Mouse (Mus musculus): ENCODE results near the gene Ablim2. TPM values are rescaled to one million over a fixed set of nuclear protein-coding genes. Genes with fewer than 3 reads are reported as not detected.

The Ablim2 gene
- polyA plus RNA-seq, 2 experiments: 1.8 to 3.8 TPM

GRCm38 (mm10) chr5:35768525-35768924 is 10.8 kb downstream of the Ablim2 start:
- Histone ChIP-seq H3K27ac (replicated peaks; ENCODE audit: low read depth, low read length) (no peak overlapping the region), H3K4me2 (replicated peaks; ENCODE audit: low read depth, low read length, severe bottlenecking) (no peak overlapping the region), H3K27me3 (ENCODE audit: control insufficient read depth, insufficient read depth, low read length) (no peaks in the 10 kb centered on the region), H3K4me3 (replicated peaks; ENCODE audit: low read length) (no peak overlapping the region), H3K9me3 (ENCODE audit: control insufficient read depth, low read length) (no peaks in the 10 kb centered on the region), H3K9ac (ENCODE audit: low read depth, low read length, severe bottlenecking) (no peak overlapping the region), H3K4me1 (ENCODE audit: control insufficient read depth, insufficient read depth, low read length) (peaks cover 6% of the 10 kb centered on the region), H3K36me3 (ENCODE audit: control insufficient read depth, insufficient read depth, low read length) (no peaks in the 10 kb centered on the region)
- ATAC-seq (ENCODE audit: low FRiP score, low read depth) (no peak), DNase-seq (ENCODE audit: low spot score) (no peak)
- TF ChIP-seq POLR2A (IDR thresholded peaks at IDR 0.05; ENCODE audit: borderline replicate concordance, extremely low read depth, insufficient read depth, insufficient read length): no peak
- WGBS: 56% methylated on average over 3 of the region's 3 CpGs

GRCm38 (mm10) chr5:35768997-35769396 is 11.3 kb downstream of the Ablim2 start:
- H3K4me3 ChIP-seq (replicated peaks; ENCODE audit: low read length): no peak overlapping the region
- H3K27me3 ChIP-seq (ENCODE audit: control insufficient read depth, insufficient read depth, low read length): no peaks in the 10 kb centered on the region
- H3K36me3 ChIP-seq (ENCODE audit: control insufficient read depth, insufficient read depth, low read length): no peaks in the 10 kb centered on the region
- TF ChIP-seq POLR2A (IDR thresholded peaks at IDR 0.05; ENCODE audit: borderline replicate concordance, extremely low read depth, insufficient read depth, insufficient read length): no peak
- ATAC-seq (ENCODE audit: low FRiP score, low read depth) (no peak), DNase-seq (ENCODE audit: low spot score) (no peak)
- no peak overlapping the region for H3K4me2 ChIP-seq (replicated peaks; ENCODE audit: low read depth, low read length, severe bottlenecking)
- H3K27ac ChIP-seq (replicated peaks; ENCODE audit: low read depth, low read length): no peak overlapping the region
- peaks cover 11% of the 10 kb centered on the region for H3K4me1 ChIP-seq (ENCODE audit: control insufficient read depth, insufficient read depth, low read length)
- WGBS: 80% methylated on average over 7 of the region's 7 CpGs
- no peaks in the 10 kb centered on the region for H3K9me3 ChIP-seq (ENCODE audit: control insufficient read depth, low read length)
- no peak overlapping the region for H3K9ac ChIP-seq (ENCODE audit: low read depth, low read length, severe bottlenecking)

GRCm38 (mm10) chr5:35770246-35770645 is 12.6 kb downstream of the Ablim2 start:
- no peaks in the 10 kb centered on the region for H3K36me3 ChIP-seq (ENCODE audit: control insufficient read depth, insufficient read depth, low read length)
- peaks cover 18% of the 10 kb centered on the region for H3K4me1 ChIP-seq (ENCODE audit: control insufficient read depth, insufficient read depth, low read length)
- H3K4me2 ChIP-seq (replicated peaks; ENCODE audit: low read depth, low read length, severe bottlenecking): no peak overlapping the region
- no peak for TF ChIP-seq POLR2A (IDR thresholded peaks at IDR 0.05; ENCODE audit: borderline replicate concordance, extremely low read depth, insufficient read depth, insufficient read length)
- H3K27ac ChIP-seq (replicated peaks; ENCODE audit: low read depth, low read length): no peak overlapping the region
- no peak overlapping the region for H3K9ac ChIP-seq (ENCODE audit: low read depth, low read length, severe bottlenecking)
- H3K9me3 ChIP-seq (ENCODE audit: control insufficient read depth, low read length): no peaks in the 10 kb centered on the region
- 92% methylated on average over 2 of the region's 2 CpGs for WGBS
- DNase-seq (ENCODE audit: low spot score) (no peak), ATAC-seq (ENCODE audit: low FRiP score, low read depth) (no peak)
- no peaks in the 10 kb centered on the region for H3K27me3 ChIP-seq (ENCODE audit: control insufficient read depth, insufficient read depth, low read length)
- H3K4me3 ChIP-seq (replicated peaks; ENCODE audit: low read length): no peak overlapping the region

GRCm38 (mm10) chr5:35770891-35771663 is 13.4 kb downstream of the Ablim2 start:
- H3K27ac ChIP-seq (replicated peaks; ENCODE audit: low read depth, low read length): no peak overlapping the region
- TF ChIP-seq POLR2A (IDR thresholded peaks at IDR 0.05; ENCODE audit: borderline replicate concordance, extremely low read depth, insufficient read depth, insufficient read length): no peak
- 47% methylated on average over 14 of the region's 14 CpGs for WGBS
- H3K4me2 ChIP-seq (replicated peaks; ENCODE audit: low read depth, low read length, severe bottlenecking): no peak overlapping the region
- H3K4me3 ChIP-seq (replicated peaks; ENCODE audit: low read length): no peak overlapping the region
- DNase-seq (ENCODE audit: low spot score) (no peak), ATAC-seq (ENCODE audit: low FRiP score, low read depth) (no peak)
- H3K4me1 ChIP-seq (ENCODE audit: control insufficient read depth, insufficient read depth, low read length): peaks cover 18% of the 10 kb centered on the region
- H3K36me3 ChIP-seq (ENCODE audit: control insufficient read depth, insufficient read depth, low read length): no peaks in the 10 kb centered on the region
- H3K9me3 ChIP-seq (ENCODE audit: control insufficient read depth, low read length): no peaks in the 10 kb centered on the region
- H3K9ac ChIP-seq (ENCODE audit: low read depth, low read length, severe bottlenecking): no peak overlapping the region
- H3K27me3 ChIP-seq (ENCODE audit: control insufficient read depth, insufficient read depth, low read length): no peaks in the 10 kb centered on the region

- H3K36me3 ChIP-seq (ENCODE audit: control insufficient read depth, insufficient read depth, low read length): no peaks in the 10 kb centered on the region
- TF ChIP-seq POLR2A (IDR thresholded peaks at IDR 0.05; ENCODE audit: borderline replicate concordance, extremely low read depth, insufficient read depth, insufficient read length): no peak
- no peak overlapping the region for H3K9ac ChIP-seq (ENCODE audit: low read depth, low read length, severe bottlenecking)
- no peak for DNase-seq (ENCODE audit: low spot score)
- no peak overlapping the region for H3K27ac ChIP-seq (replicated peaks; ENCODE audit: low read depth, low read length)
- H3K27me3 ChIP-seq (ENCODE audit: control insufficient read depth, insufficient read depth, low read length): no peaks in the 10 kb centered on the region
- no peak overlapping the region for H3K4me2 ChIP-seq (replicated peaks; ENCODE audit: low read depth, low read length, severe bottlenecking)
- WGBS: 30% methylated on average over 13 of the region's 13 CpGs
- no peaks in the 10 kb centered on the region for H3K9me3 ChIP-seq (ENCODE audit: control insufficient read depth, low read length)
- peaks cover 18% of the 10 kb centered on the region for H3K4me1 ChIP-seq (ENCODE audit: control insufficient read depth, insufficient read depth, low read length)
- H3K4me3 ChIP-seq (replicated peaks; ENCODE audit: low read length): no peak overlapping the region
- 0 out of 2 replicates have a peak, but pooled peaks have one; percentile 10 for ATAC-seq (ENCODE audit: low FRiP score, low read depth)
Measured at GRCm38 (mm10) chr5:35773274-35774136, 15.8 kb downstream of the Ablim2 start.
